Mouse (Mus musculus) heart, adult 2 months (tissue): ENCODE results near the gene Tnfrsf9.

ENCODE experiments used
- CTCF ChIP-seq: fragments of 200-600 bp; IDR thresholded peaks from 2 replicates; pipeline ENCODE4 v1.8.1; 2022; ENCODE audit warnings: antibody characterized with exemption, mild to moderate bottlenecking, moderate library complexity
- EP300 ChIP-seq: fragments of 200-500 bp; IDR thresholded peaks from 2 replicates; pipeline ENCODE4 v1.6.1; 2011; ENCODE audit warnings: low read depth, low read length, control low read depth; ENCODE audit not compliant: insufficient read depth

DNA sequence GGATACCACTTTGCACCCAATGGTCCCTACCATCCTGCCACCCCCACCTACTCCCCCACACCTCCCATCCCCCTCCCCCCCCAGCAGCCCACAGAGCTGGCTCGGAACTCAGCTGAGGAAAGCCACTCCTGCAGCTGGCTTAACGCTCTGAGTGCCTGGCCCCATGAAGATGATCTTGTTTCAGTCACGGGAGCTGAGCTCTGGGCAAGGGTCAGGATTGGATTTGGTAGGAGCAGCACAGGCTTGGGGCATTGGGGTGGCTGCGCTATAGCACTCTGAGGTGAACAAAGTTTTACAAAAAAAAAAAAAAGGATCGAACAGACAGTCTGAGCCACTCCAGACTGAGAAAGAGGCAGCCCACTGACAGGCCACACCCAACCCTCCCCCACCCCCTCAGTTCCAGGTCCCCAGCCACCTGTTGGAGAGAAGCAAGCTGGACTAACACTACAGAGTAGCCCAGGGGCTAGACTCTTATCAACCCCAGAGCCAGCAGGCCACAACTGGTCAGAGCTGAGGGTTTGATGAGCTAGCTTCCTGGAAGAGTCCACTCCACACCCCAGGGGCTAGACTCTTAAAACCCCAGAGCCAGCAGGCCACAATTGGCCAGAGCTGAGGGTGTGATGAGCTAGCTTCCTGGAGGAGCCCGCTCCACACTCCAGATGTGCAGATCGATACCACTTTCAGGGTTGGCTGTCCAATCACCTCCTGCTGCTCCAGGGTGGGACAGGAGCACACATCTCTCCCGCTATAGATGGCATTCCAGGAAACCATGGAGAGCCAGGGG lies 19.5 kb upstream of the Tnfrsf9 start:
- no peak for TF ChIP-seq CTCF
- TF ChIP-seq EP300: no peak
